Mouse (Mus musculus) forebrain, embryonic 10.5 days (tissue): ENCODE measurements around the gene Catspere2. TPM values are rescaled to one million over a fixed set of nuclear protein-coding genes. Genes with fewer than 3 reads are reported as not detected.
A peak's percentile ranks its signal among the peaks of the same experiment; 100 is the strongest.
"Not testable (repeated sequence)": the region's sequence is repeated elsewhere in the genome, so short reads cannot be mapped to it uniquely, and the experiment has no call there.

Experiments used
- DNase-seq: peaks from one replicate; pipeline ENCODE4 v3.0.0-alpha.2; 2017; ENCODE audit warnings: low spot score; ENCODE audit errors: extremely low spot score
- H3K27ac ChIP-seq: fragments of 300-500 bp; sonication (generic); 2 replicates; pipeline ENCODE4 v1.5.1; 2016; ENCODE audit warnings: mild to moderate bottlenecking
- H3K27me3 ChIP-seq: fragments of 300-500 bp; sonication (generic); 2 replicates; pipeline ENCODE4 v1.6.1; 2016; ENCODE audit warnings: mild to moderate bottlenecking; ENCODE audit not compliant: poor library complexity, severe bottlenecking
- H3K36me3 ChIP-seq: fragments of 300-500 bp; sonication (generic); replicated peaks from 2 replicates; pipeline ENCODE4 v1.6.1; 2016; ENCODE audit warnings: mild to moderate bottlenecking, moderate library complexity
- H3K4me1 ChIP-seq: fragments of 300-500 bp; sonication (generic); 2 replicates; pipeline ENCODE4 v1.6.1; 2016
- H3K4me3 ChIP-seq: fragments of 300-500 bp; sonication (generic); 2 replicates; pipeline ENCODE4 v1.5.1; 2016; ENCODE audit warnings: mild to moderate bottlenecking, moderate library complexity
- H3K9me3 ChIP-seq: fragments of 300-500 bp; sonication (generic); 2 replicates; pipeline ENCODE4 v1.6.1; 2016; ENCODE audit warnings: mild to moderate bottlenecking, moderate library complexity
- WGBS: fragments of 180-500 bp; shearing (Covaris S2); methylation state at CpG from one replicate; pipeline ENCODE4 v1.1.7; 2016; 5-methylcytosine and 5-hydroxymethylcytosine counted together
- polyA plus RNA-seq: library from polyadenylated mRNA; unstranded; fragments of >200 nt; fragmentation: Nextera tagmentation; extraction: Ambion mirVana; gene quantifications from 2 replicates; pipeline ENCODE4 v1.2.1, GENCODE M21; 2016

Catspere2 gene
- polyA plus RNA-seq, 1 experiment from 2014 or later = not detected

GRCm38 (mm10) chr1:178185591-178185990 is 202.4 kb downstream of the Catspere2 start:
- no peak overlapping the region for H3K4me3 ChIP-seq
- H3K36me3 ChIP-seq = no peaks in the 10 kb centered on the region
- H3K9me3 ChIP-seq = no peaks in the 10 kb centered on the region
- no peak for DNase-seq
- H3K27ac ChIP-seq = no peak overlapping the region
- no peaks in the 10 kb centered on the region for H3K27me3 ChIP-seq
- H3K4me1 ChIP-seq = peaks cover 17% of the 10 kb centered on the region

GRCm38 (mm10) chr1:178187216-178187791 is 204.1 kb downstream of the Catspere2 start, which contains the start of gene Desi2:
TSS of gene Desi2 (plus strand) at chr1:178187417.
- H3K9me3 ChIP-seq, H3K27me3 ChIP-seq, H3K36me3 ChIP-seq: not testable (repeated sequence)
- peak; percentile 91 for DNase-seq
- under 1% methylated on average over 37 of the region's 37 CpGs for WGBS
- Histone ChIP-seq H3K4me3 (peak within 1 kb of the TSS; percentile 63), H3K4me1 (peaks cover 17% of the 10 kb centered on the region), H3K27ac (peak within 1 kb of the TSS; percentile 84)

- Histone ChIP-seq H3K4me1 (peaks cover 17% of the 10 kb centered on the region), H3K4me3 (peak overlapping the region; percentile 63), H3K27ac (peak overlapping the region; percentile 84)
- H3K9me3 ChIP-seq, H3K36me3 ChIP-seq, H3K27me3 ChIP-seq: not testable (repeated sequence)
- peak; percentile 79 for DNase-seq
- under 1% methylated on average over 24 of the region's 38 CpGs for WGBS
Measured at GRCm38 (mm10) chr1:178187810-178188209, 204.6 kb downstream of the Catspere2 start.

- H3K9me3 ChIP-seq = no peaks in the 10 kb centered on the region
- 0 out of 2 replicates have a peak overlapping the region, but pooled peaks have one; percentile 40 for H3K27ac ChIP-seq
- WGBS = 8% methylated on average over 13 of the region's 13 CpGs
- DNase-seq = no peak
- peak overlapping the region; percentile 49 for H3K4me3 ChIP-seq
- peaks cover 17% of the 10 kb centered on the region for H3K4me1 ChIP-seq
- no peaks in the 10 kb centered on the region for H3K27me3 ChIP-seq
- H3K36me3 ChIP-seq = no peaks in the 10 kb centered on the region
Measured at GRCm38 (mm10) chr1:178188386-178188785, 205.2 kb downstream of the Catspere2 start.

GRCm38 (mm10) chr1:178205701-178206325 is 222.6 kb downstream of the Catspere2 start:
- WGBS = 96% methylated on average over 10 of the region's 10 CpGs

GRCm38 (mm10) chr1:178207856-178208255 is 224.6 kb downstream of the Catspere2 start:
- 88% methylated on average over 4 of the region's 4 CpGs for WGBS
- H3K27me3 ChIP-seq, DNase-seq, H3K27ac ChIP-seq, H3K4me1 ChIP-seq, H3K4me3 ChIP-seq, H3K9me3 ChIP-seq: not testable (repeated sequence)
- H3K36me3 ChIP-seq = peaks cover 11% of the 10 kb centered on the region; the same call in 1 of the 2 replicates

More at GRCm38 (mm10) chr1:178205701-178206325, 222.6 kb downstream of the Catspere2 start:
- Histone ChIP-seq H3K36me3 (peaks cover 11% of the 10 kb centered on the region; the same call in 1 of the 2 replicates), H3K27ac (no peak overlapping the region), H3K27me3 (no peaks in the 10 kb centered on the region), H3K4me1 (0 out of 2 replicates have a peak, but pooled peaks cover 4% of the 10 kb centered on the region), H3K9me3 (peaks cover 9% of the 10 kb centered on the region), H3K4me3 (no peak overlapping the region)
- no peak for DNase-seq

GRCm38 (mm10) chr1:178209966-178210365 is 226.7 kb downstream of the Catspere2 start:
- Histone ChIP-seq H3K27ac (no peak overlapping the region), H3K4me3 (no peak overlapping the region), H3K27me3 (no peaks in the 10 kb centered on the region), H3K4me1 (no peaks in the 10 kb centered on the region), H3K9me3 (no peaks in the 10 kb centered on the region), H3K36me3 (0 out of 2 replicates have a peak, but pooled peaks cover 4% of the 10 kb centered on the region)
- DNase-seq = no peak

- Histone ChIP-seq H3K9me3 (no peaks in the 10 kb centered on the region), H3K36me3 (no peaks in the 10 kb centered on the region), H3K27me3 (no peaks in the 10 kb centered on the region), H3K27ac (no peak overlapping the region), H3K4me3 (no peak overlapping the region), H3K4me1 (no peaks in the 10 kb centered on the region)
- no peak for DNase-seq
Measured at GRCm38 (mm10) chr1:178217157-178217556, 233.9 kb downstream of the Catspere2 start.

- H3K4me3 ChIP-seq = no peak overlapping the region
- H3K36me3 ChIP-seq = peaks cover under 1% of the 10 kb centered on the region; the same call in 1 of the 2 replicates
- no peak for DNase-seq
- H3K27ac ChIP-seq = no peak overlapping the region
- no peaks in the 10 kb centered on the region for H3K4me1 ChIP-seq
- H3K27me3 ChIP-seq = no peaks in the 10 kb centered on the region
- 0 out of 2 replicates have a peak, but pooled peaks cover 2% of the 10 kb centered on the region for H3K9me3 ChIP-seq
Measured at GRCm38 (mm10) chr1:178218305-178218704, 235.1 kb downstream of the Catspere2 start.

GRCm38 (mm10) chr1:178219166-178220077 is 236.2 kb downstream of the Catspere2 start:
- no peak for DNase-seq
- Histone ChIP-seq H3K36me3 (peaks cover 11% of the 10 kb centered on the region), H3K4me3 (no peak overlapping the region), H3K27ac (no peak overlapping the region), H3K27me3 (no peaks in the 10 kb centered on the region), H3K9me3 (peaks cover 4% of the 10 kb centered on the region), H3K4me1 (no peaks in the 10 kb centered on the region)
- 92% methylated on average over 5 of the region's 5 CpGs for WGBS
